Mouse (Mus musculus): ENCODE results near the gene Col6a6.

DNA sequence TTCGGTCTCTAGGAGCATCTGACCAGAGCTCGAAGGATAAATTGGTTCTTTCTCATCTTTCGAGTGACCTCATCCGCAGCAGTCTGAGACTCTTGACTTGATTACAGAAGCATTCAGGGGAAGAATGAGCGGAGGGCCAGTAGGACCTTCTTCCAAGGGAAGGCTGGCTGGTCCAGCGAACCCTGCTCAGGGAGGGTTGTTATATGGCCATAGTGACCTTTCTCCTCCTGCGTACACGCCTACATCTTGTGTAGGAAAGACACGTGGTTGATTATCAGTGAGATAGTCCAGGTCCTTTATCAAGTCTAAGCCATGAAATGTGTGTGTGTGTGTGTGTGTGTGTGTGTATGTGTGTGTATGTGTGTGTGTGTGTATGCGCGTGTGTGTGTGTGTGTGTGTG is 40.2 kb downstream of the Col6a6 start:
- TF ChIP-seq POLR2A (IDR thresholded peaks at IDR 0.05; ENCODE audit: low read depth, low read length) (no peak), CTCF (conservative IDR thresholded peaks at IDR 0.05; ENCODE audit: insufficient read depth, insufficient read length, low read depth, low read length) (no peak)
